Mouse (Mus musculus): ENCODE results near the gene Mamdc2. TPM values are rescaled to one million over a fixed set of nuclear protein-coding genes. Genes with fewer than 3 reads are reported as not detected.

The Mamdc2 gene
- total RNA-seq, 2 experiments from 2014 or later: 0.82 to 0.83 TPM

- DNase-seq: no peak
Measured at GRCm38 (mm10) chr19:23434433-23434832, 13.8 kb downstream of the Mamdc2 start.

GRCm38 (mm10) chr19:23417668-23418067, 30.6 kb downstream of the Mamdc2 start:
- DNase-seq: no peak

- no peak for DNase-seq
Measured at GRCm38 (mm10) chr19:23410800-23411199, 37.4 kb downstream of the Mamdc2 start.

- DNase-seq: no peak
Measured at GRCm38 (mm10) chr19:23410328-23410727, 37.9 kb downstream of the Mamdc2 start.

GRCm38 (mm10) chr19:23401469-23402135, 46.6 kb downstream of the Mamdc2 start:
- peak in 1 of 2 experiments; percentile 17 for DNase-seq

GRCm38 (mm10) chr19:23400485-23400884, 47.8 kb downstream of the Mamdc2 start:
- DNase-seq: no peak

GRCm38 (mm10) chr19:23395956-23396355, 52.3 kb downstream of the Mamdc2 start:
- no peak for DNase-seq

- DNase-seq: no peak
Measured at GRCm38 (mm10) chr19:23394597-23394996, 53.6 kb downstream of the Mamdc2 start.

GRCm38 (mm10) chr19:23388862-23389272, 59.4 kb downstream of the Mamdc2 start:
- DNase-seq: no peak

- DNase-seq: no peak
Measured at GRCm38 (mm10) chr19:23388083-23388861, 60.0 kb downstream of the Mamdc2 start.

- DNase-seq: no peak
Measured at GRCm38 (mm10) chr19:23382396-23382795, 65.8 kb downstream of the Mamdc2 start.

GRCm38 (mm10) chr19:23380968-23381367, 67.3 kb downstream of the Mamdc2 start:
- no peak for DNase-seq

GRCm38 (mm10) chr19:23379752-23380504, 68.3 kb downstream of the Mamdc2 start:
- no peak for DNase-seq

GRCm38 (mm10) chr19:23376536-23377201, 71.6 kb downstream of the Mamdc2 start:
- DNase-seq: no peak

- DNase-seq: no peak
Measured at GRCm38 (mm10) chr19:23374941-23375656, 73.1 kb downstream of the Mamdc2 start.

- no peak for DNase-seq
Measured at GRCm38 (mm10) chr19:23373728-23374127, 74.5 kb downstream of the Mamdc2 start.

- DNase-seq: peak; percentile 46 to 55
Measured at GRCm38 (mm10) chr19:23373287-23373686, 75.0 kb downstream of the Mamdc2 start.

GRCm38 (mm10) chr19:23369275-23369674, 79.0 kb downstream of the Mamdc2 start:
- no peak for DNase-seq

- DNase-seq: no peak
Measured at GRCm38 (mm10) chr19:23362006-23362405, 86.2 kb downstream of the Mamdc2 start.

GRCm38 (mm10) chr19:23361124-23361523, 87.1 kb downstream of the Mamdc2 start:
- DNase-seq: peak; percentile 83 to 87

GRCm38 (mm10) chr19:23360536-23360935, 87.7 kb downstream of the Mamdc2 start:
- DNase-seq: no peak

- no peak for DNase-seq
Measured at GRCm38 (mm10) chr19:23357253-23357652, 91.0 kb downstream of the Mamdc2 start.

All from layer of hippocampus, postnatal 36 days (tissue).